Mouse (Mus musculus): ENCODE results near the gene Lmntd2.

DNA sequence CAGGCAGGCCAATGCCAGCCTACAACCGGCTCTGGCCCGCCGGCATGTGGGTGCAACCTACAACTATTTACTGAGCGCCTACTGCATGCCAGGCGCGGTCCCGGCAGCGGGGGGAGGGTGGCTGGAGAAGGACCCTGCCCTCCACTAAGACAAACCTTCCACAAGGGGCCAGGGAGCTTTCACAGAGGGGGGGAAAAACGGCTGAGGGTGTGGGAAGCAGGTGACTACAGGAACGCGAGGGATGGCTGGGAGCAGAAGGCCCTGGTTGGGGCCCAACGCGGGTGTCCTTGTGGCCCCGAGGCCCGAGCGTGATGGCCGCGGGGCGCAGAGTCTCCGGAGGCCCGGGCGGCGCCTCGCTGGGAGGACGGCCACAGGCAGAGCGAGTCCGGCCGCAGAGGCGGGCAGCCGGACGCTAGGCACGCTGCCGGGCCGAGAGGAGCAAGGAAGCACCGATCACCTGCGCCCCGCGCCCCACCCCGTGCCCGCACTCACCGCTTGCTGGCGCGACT is 20.5 kb downstream of the Lmntd2 start:
- TF ChIP-seq CTCF (IDR thresholded peaks at IDR 0.05; ENCODE audit: borderline replicate concordance, extremely low read depth, insufficient read depth, insufficient read length) = no peak
- no peak for TF ChIP-seq POLR2A (IDR thresholded peaks at IDR 0.05; ENCODE audit: borderline replicate concordance, extremely low read depth, insufficient read depth, insufficient read length, poor library complexity, severe bottlenecking)

All from brain, embryonic 14.5 days (tissue).